Mouse (Mus musculus): ENCODE measurements around the gene Pogk.

DNA sequence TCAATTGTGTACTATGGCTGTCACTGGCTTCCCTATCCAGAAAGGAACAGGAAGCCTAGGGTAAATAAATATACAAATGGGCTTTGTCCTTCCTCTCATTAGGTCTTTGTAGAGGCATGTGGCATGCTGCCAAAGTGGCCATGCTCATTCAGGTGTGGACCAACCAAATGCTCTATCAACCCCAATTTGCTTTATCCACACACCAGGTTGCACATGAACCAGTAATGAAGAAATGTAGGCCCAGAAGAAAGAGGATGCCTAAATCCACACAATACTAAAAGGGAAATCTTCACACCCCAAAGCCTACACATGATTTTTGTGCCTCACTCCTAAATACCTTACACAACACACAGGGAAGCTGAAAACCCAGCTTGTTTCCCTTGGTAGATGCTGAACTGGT, 8.2 kb downstream of the Pogk start:
- no peak for TF ChIP-seq CTCF (IDR thresholded peaks at IDR 0.05; ENCODE audit: extremely low read depth, insufficient read depth, low read length)
- no peak for TF ChIP-seq POLR2A (IDR thresholded peaks at IDR 0.05; ENCODE audit: extremely low read depth, insufficient read depth, low read length)
